Mouse (Mus musculus) embryo, embryonic 11.5 days (tissue): ENCODE results near the gene Lias.

Experiments used
- DNase-seq: peaks from one replicate; pipeline ENCODE4 v3.0.0-alpha.2; 2012; ENCODE audit warnings: low read depth, low spot score

Lias gene

DNA sequence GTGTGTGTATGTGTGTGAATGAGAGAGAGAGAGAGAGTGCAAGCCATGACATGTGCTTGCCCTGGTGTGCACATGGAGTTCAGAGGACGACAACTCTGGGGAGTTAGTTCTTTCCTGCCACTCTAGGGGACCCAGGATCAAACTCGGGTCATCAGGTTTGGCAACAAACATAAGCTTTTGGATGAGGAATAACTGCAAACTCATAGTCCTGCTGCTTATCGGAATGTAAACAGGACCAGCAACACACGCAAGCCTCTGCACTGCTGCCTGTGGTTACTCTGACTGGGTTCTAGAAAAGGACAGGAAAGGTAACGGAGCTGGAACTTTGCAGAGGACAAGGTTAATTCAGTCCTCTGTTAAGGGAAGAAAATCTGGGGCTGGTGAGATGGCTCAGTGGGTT lies 34.0 kb downstream of the Lias start:
- no peak for DNase-seq

DNA sequence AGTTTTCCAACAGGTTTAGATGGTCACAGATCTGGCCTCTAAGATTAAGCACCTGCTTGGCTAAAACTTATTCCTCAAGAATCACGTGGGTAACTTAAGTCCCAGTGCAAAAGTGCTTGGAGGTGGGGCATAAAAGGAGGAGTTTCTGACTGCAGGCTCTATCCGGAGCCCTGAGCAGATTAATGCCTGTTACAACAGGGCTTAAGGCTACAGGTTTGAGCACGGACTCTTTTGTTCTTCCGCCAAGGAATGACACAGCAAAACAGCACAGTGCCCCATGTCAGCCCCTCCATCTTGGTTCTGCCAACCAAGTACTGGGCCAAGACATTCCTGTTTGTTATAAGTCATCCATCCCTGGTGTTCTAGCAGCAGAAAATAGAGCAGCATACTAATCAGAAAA lies 37.0 kb downstream of the Lias start:
- DNase-seq: no peak

- no peak for DNase-seq
Observed at GRCm38 (mm10) chr5:65429441-65429840, 38.1 kb downstream of the Lias start.

GRCm38 (mm10) chr5:65434471-65435362 lies 43.4 kb downstream of the Lias start:
- peak; percentile 8 for DNase-seq

GRCm38 (mm10) chr5:65435363-65435805 lies 44.1 kb downstream of the Lias start:
- DNase-seq: no peak

DNA sequence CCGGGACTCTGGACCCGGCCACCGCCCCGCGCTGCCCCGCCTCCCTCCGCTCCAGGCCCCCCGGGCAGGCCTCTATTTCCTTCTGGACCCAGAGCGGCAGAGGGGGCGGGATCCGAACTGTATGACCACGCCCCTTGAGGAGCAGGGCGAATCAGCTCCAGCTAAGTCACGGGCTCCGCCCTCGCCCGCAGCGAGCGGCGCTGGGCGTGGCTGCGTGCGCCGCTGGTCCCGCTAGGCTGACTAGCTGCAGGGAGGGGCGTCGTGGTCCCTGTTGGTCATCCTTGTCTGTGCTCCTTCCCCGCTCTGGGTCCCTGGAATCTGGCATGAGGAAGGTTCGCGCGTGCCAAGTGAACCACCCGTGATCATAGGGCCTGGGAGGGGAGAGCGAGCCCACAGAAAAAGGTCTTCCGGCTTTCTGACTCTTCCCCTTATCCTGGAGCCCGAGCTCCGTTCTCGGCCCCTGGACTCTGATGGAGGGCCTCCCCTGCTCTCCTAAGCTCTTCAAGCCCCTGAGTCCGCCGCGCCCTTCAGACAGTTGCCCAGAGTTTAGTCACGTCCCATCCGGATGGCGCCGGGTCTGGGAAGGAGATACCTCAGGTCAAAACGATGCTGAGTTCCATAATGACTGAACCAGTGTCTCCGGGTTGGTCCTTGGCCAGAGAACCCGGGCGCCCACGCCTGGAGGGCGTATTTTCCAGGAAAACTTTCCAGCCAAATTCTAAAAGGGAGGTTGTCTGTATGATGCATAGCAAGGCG lies 44.7 kb downstream of the Lias start, which contains the start of gene Ugdh:
Gene Ugdh (minus strand): TSS at position 144 of the 756 bp plus-strand sequence.
- peak; percentile 98 for DNase-seq

DNA sequence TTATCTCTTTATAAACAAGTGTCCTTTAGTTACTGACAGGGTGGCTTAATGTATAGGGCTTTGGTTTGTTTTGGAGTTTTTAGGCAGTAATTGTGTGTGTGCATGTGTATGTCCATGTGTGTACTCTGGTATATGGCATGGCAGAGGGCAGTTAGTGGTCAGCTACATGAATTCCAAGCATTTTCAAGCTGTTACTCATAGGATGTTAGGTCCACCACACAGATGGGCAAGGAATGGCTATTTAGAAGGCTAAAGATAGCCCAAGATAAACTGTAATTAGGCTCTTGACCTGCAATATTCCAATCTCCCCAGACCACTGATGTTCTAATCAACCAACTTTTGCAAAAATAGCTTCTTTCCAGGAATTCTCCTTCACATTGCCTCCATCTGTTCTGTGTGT lies 46.7 kb downstream of the Lias start:
- no peak for DNase-seq

- no peak for DNase-seq
Observed at GRCm38 (mm10) chr5:65444981-65445380, 53.7 kb downstream of the Lias start.

- DNase-seq: no peak
Observed at GRCm38 (mm10) chr5:65446756-65447155, 55.5 kb downstream of the Lias start.

- DNase-seq: no peak
Observed at GRCm38 (mm10) chr5:65447826-65448225, 56.5 kb downstream of the Lias start.

- DNase-seq: no peak
Observed at GRCm38 (mm10) chr5:65448941-65449340, 57.6 kb downstream of the Lias start.

DNA sequence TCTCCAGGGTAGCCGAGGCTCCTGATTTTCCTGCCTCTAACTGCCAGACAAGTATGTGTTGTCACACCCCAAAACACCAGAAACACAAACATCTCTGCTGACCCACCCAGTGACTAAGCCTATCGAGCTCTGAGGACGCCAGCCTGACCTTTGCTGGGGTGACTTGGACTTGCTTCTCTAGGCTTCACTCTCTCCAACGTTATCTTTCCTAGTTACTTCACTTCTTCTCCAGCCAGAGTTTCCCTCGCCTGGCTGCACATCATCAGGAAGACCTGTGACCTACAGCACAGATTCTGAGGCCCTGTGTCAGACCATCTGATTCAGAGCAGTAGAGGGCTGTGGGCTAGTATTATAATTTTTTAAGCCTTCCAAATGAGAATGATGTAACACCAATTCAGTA lies 63.5 kb downstream of the Lias start:
- DNase-seq: no peak

GRCm38 (mm10) chr5:65457086-65457827 lies 66.0 kb downstream of the Lias start:
- no peak for DNase-seq

- DNase-seq: no peak
Observed at GRCm38 (mm10) chr5:65457846-65458245, 66.5 kb downstream of the Lias start.

GRCm38 (mm10) chr5:65459454-65459853 lies 68.2 kb downstream of the Lias start:
- no peak for DNase-seq
